Mouse (Mus musculus) stomach, postnatal 0 days (tissue): ENCODE results near the gene Gm1043.

ENCODE experiments used
- CTCF ChIP-seq: IDR thresholded peaks from 2 replicates; pipeline ENCODE4 v1.5.1; 2016; ENCODE audit warnings: antibody characterized with exemption, low read depth, mild to moderate bottlenecking, moderate library complexity
- EP300 ChIP-seq: optimal IDR thresholded peaks from 2 replicates; pipeline ENCODE3; 2016; ENCODE audit warnings: antibody characterized with exemption

DNA sequence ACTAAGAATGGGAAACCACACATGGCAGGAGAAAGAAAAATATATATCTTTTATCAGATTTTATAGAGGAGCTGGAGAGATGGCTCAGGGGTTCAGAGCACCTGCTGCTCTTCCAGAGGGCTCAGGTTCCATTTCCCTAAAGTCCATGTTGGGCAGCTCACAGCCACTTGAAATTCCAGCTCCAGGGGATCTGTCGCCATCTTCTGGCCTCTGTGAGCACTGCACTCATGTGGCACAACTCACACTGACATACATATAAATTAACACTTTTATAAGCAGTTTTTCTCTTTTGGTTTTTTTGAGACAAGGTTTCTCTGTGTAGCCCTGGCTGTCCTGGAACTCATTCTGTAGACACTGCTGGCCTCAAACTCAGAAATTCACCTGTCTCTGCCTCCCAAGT, 95.5 kb downstream of the Gm1043 start:
- peak; percentile 39 for TF ChIP-seq CTCF
- no peak for TF ChIP-seq EP300
